Mouse (Mus musculus): Measurements from ENCODE around the gene Pbx4. TPM values are rescaled to one million over a fixed set of nuclear protein-coding genes. Genes with fewer than 3 reads are reported as not detected.

Pbx4 gene
- polyA plus RNA-seq, 1 experiment from 2014 or later = 62.1 TPM

GRCm38 (mm10) chr8:69880841-69881240 lies 48.5 kb downstream of the Pbx4 start:
- Histone ChIP-seq H3K4me3 (peak overlapping the region; percentile 42), H3K36me3 (replicated peaks) (no peaks in the 10 kb centered on the region), H3K27me3 (replicated peaks) (peaks cover 69% of the 10 kb centered on the region), H3K4me2 (peak overlapping the region; percentile 49), H3K4me1 (peaks cover 17% of the 10 kb centered on the region; the same call in 1 of the 2 replicates), H3K9ac (no peak overlapping the region), H3K9me3 (no peaks in the 10 kb centered on the region), H3K27ac (no peak overlapping the region)
- 10% methylated on average over 37 of the region's 37 CpGs for WGBS
- no peak for ATAC-seq (replicated peaks)

GRCm38 (mm10) chr8:69881261-69881865 lies 49.1 kb downstream of the Pbx4 start:
- Histone ChIP-seq H3K27me3 (replicated peaks) (peaks cover 74% of the 10 kb centered on the region), H3K27ac (no peak overlapping the region), H3K9ac (0 out of 2 replicates have a peak overlapping the region, but pooled peaks have one; percentile 17), H3K36me3 (replicated peaks) (no peaks in the 10 kb centered on the region), H3K4me2 (peak overlapping the region; percentile 49), H3K9me3 (no peaks in the 10 kb centered on the region), H3K4me3 (peak overlapping the region; percentile 42), H3K4me1 (peaks cover 22% of the 10 kb centered on the region; the same call in 1 of the 2 replicates)
- ATAC-seq (replicated peaks) = peak; percentile 15
- 20% methylated on average over 79 of the region's 79 CpGs for WGBS

GRCm38 (mm10) chr8:69882021-69882756 lies 49.9 kb downstream of the Pbx4 start:
- Histone ChIP-seq H3K4me3 (peak overlapping the region; percentile 42), H3K4me1 (peaks cover 30% of the 10 kb centered on the region; the same call in 1 of the 2 replicates), H3K4me2 (peak overlapping the region; percentile 49), H3K9me3 (no peaks in the 10 kb centered on the region), H3K9ac (peak overlapping the region; percentile 17; the same call in 1 of the 2 replicates), H3K27ac (no peak overlapping the region), H3K36me3 (replicated peaks) (no peaks in the 10 kb centered on the region), H3K27me3 (replicated peaks) (peaks cover 82% of the 10 kb centered on the region)
- ATAC-seq (replicated peaks) = peak; percentile 81
- 3% methylated on average over 98 of the region's 103 CpGs for WGBS

GRCm38 (mm10) chr8:69882833-69883600 lies 50.7 kb downstream of the Pbx4 start:
- peak overlapping the region; percentile 42 for H3K4me3 ChIP-seq
- peak overlapping the region; percentile 49 for H3K4me2 ChIP-seq
- H3K27me3 ChIP-seq (replicated peaks) = peaks cover 91% of the 10 kb centered on the region
- H3K36me3 ChIP-seq (replicated peaks) = no peaks in the 10 kb centered on the region
- peak; percentile 12; the same call in 1 of the 2 replicates for ATAC-seq (replicated peaks)
- H3K4me1 ChIP-seq = peaks cover 38% of the 10 kb centered on the region
- no peaks in the 10 kb centered on the region for H3K9me3 ChIP-seq
- WGBS = 12% methylated on average over 52 of the region's 52 CpGs
- no peak overlapping the region for H3K9ac ChIP-seq
- H3K27ac ChIP-seq = no peak overlapping the region

GRCm38 (mm10) chr8:69884141-69884540 lies 51.9 kb downstream of the Pbx4 start:
- Histone ChIP-seq H3K27me3 (replicated peaks) (peaks cover 100% of the 10 kb centered on the region), H3K4me3 (no peak overlapping the region), H3K27ac (no peak overlapping the region), H3K9ac (no peak overlapping the region), H3K4me2 (no peak overlapping the region), H3K36me3 (replicated peaks) (no peaks in the 10 kb centered on the region), H3K4me1 (peaks cover 49% of the 10 kb centered on the region), H3K9me3 (no peaks in the 10 kb centered on the region)
- ATAC-seq (replicated peaks) = no peak
- 56% methylated on average over 13 of the region's 13 CpGs for WGBS

GRCm38 (mm10) chr8:69887289-69888243 lies 55.3 kb downstream of the Pbx4 start, which contains the start of gene Cilp2:
Gene Cilp2 (minus strand): TSS chr8:69887687.
- Histone ChIP-seq H3K27me3 (replicated peaks) (peaks cover 80% of the 10 kb centered on the region), H3K36me3 (replicated peaks) (no peaks in the 10 kb centered on the region), H3K9me3 (no peaks in the 10 kb centered on the region), H3K4me1 (peaks cover 38% of the 10 kb centered on the region), H3K4me2 (peak within 1 kb of the TSS; percentile 45), H3K27ac (no peak within 1 kb of the TSS), H3K9ac (no peak within 1 kb of the TSS), H3K4me3 (peak within 1 kb of the TSS; percentile 27)
- under 1% methylated on average over 60 of the region's 60 CpGs for WGBS
- ATAC-seq (replicated peaks) = no peak

- ATAC-seq (replicated peaks) = 0 out of 2 replicates have a peak, but pooled peaks have one; percentile 9
- H3K27me3 ChIP-seq (replicated peaks) = peaks cover 72% of the 10 kb centered on the region
- no peaks in the 10 kb centered on the region for H3K36me3 ChIP-seq (replicated peaks)
- H3K9ac ChIP-seq = no peak overlapping the region
- no peak overlapping the region for H3K27ac ChIP-seq
- no peaks in the 10 kb centered on the region for H3K9me3 ChIP-seq
- H3K4me3 ChIP-seq = peak overlapping the region; percentile 27
- 5% methylated on average over 24 of the region's 24 CpGs for WGBS
- peak overlapping the region; percentile 45 for H3K4me2 ChIP-seq
- H3K4me1 ChIP-seq = peaks cover 38% of the 10 kb centered on the region
Measured at GRCm38 (mm10) chr8:69888244-69888866, 56.1 kb downstream of the Pbx4 start.

GRCm38 (mm10) chr8:69888902-69889301 lies 56.6 kb downstream of the Pbx4 start:
- peaks cover 38% of the 10 kb centered on the region for H3K4me1 ChIP-seq
- H3K9ac ChIP-seq = no peak overlapping the region
- peak overlapping the region; percentile 43 for H3K4me2 ChIP-seq
- ATAC-seq (replicated peaks) = peak; percentile 13; the same call in 1 of the 2 replicates
- H3K27me3 ChIP-seq (replicated peaks) = peaks cover 67% of the 10 kb centered on the region
- H3K36me3 ChIP-seq (replicated peaks) = no peaks in the 10 kb centered on the region
- H3K27ac ChIP-seq = no peak overlapping the region
- peak overlapping the region; percentile 27 for H3K4me3 ChIP-seq
- 4% methylated on average over 32 of the region's 32 CpGs for WGBS
- no peaks in the 10 kb centered on the region for H3K9me3 ChIP-seq

GRCm38 (mm10) chr8:69890813-69891241 lies 58.5 kb downstream of the Pbx4 start:
- Histone ChIP-seq H3K9ac (no peak overlapping the region), H3K36me3 (replicated peaks) (no peaks in the 10 kb centered on the region), H3K4me2 (no peak overlapping the region; the same call in 1 of the 2 replicates), H3K27me3 (replicated peaks) (peaks cover 47% of the 10 kb centered on the region), H3K27ac (no peak overlapping the region), H3K4me3 (no peak overlapping the region), H3K4me1 (peaks cover 39% of the 10 kb centered on the region), H3K9me3 (no peaks in the 10 kb centered on the region)
- 36% methylated on average over 19 of the region's 19 CpGs for WGBS
- no peak; the same call in 1 of the 2 replicates for ATAC-seq (replicated peaks)

GRCm38 (mm10) chr8:69893863-69894262 lies 61.6 kb downstream of the Pbx4 start:
- Histone ChIP-seq H3K36me3 (replicated peaks) (no peaks in the 10 kb centered on the region), H3K27ac (no peak overlapping the region), H3K4me3 (no peak overlapping the region), H3K4me1 (peaks cover 21% of the 10 kb centered on the region), H3K4me2 (no peak overlapping the region), H3K9me3 (no peaks in the 10 kb centered on the region), H3K27me3 (replicated peaks) (peaks cover 17% of the 10 kb centered on the region), H3K9ac (no peak overlapping the region)
- ATAC-seq (replicated peaks) = no peak
- 28% methylated on average over 17 of the region's 17 CpGs for WGBS

- H3K27ac ChIP-seq = no peak overlapping the region
- ATAC-seq (replicated peaks) = no peak
- H3K36me3 ChIP-seq (replicated peaks) = no peaks in the 10 kb centered on the region
- H3K27me3 ChIP-seq (replicated peaks) = peaks cover 7% of the 10 kb centered on the region
- no peak overlapping the region for H3K4me3 ChIP-seq
- H3K9me3 ChIP-seq = no peaks in the 10 kb centered on the region
- WGBS = 48% methylated on average over 6 of the region's 6 CpGs
- H3K4me1 ChIP-seq = peaks cover 22% of the 10 kb centered on the region
- no peak overlapping the region for H3K4me2 ChIP-seq
- H3K9ac ChIP-seq = no peak overlapping the region
Measured at GRCm38 (mm10) chr8:69894836-69895332, 62.6 kb downstream of the Pbx4 start.
